Mouse (Mus musculus) limb, embryonic 15.5 days (tissue): ENCODE measurements around the gene Col25a1. TPM values are rescaled to one million over a fixed set of nuclear protein-coding genes. Genes with fewer than 3 reads are reported as not detected.

Experiments used
- ATAC-seq: fragments of 200-750 bp; cut with Nextera tagmentation; 2 replicates; pipeline ENCODE4 v1.8.0; 2017; ENCODE audit warnings: low read depth, moderate TSS enrichment; ENCODE audit not compliant: insufficient number of reproducible peaks, low FRiP score, low TSS enrichment
- H3K27ac ChIP-seq: fragments of 300-500 bp; sonication (generic); 2 replicates; pipeline ENCODE4 v1.5.1; 2015; ENCODE audit warnings: moderate library complexity, mild to moderate bottlenecking, inconsistent platforms
- H3K27me3 ChIP-seq: fragments of 300-500 bp; sonication (generic); 2 replicates; pipeline ENCODE4 v1.6.1; 2015; ENCODE audit warnings: inconsistent platforms
- H3K36me3 ChIP-seq: fragments of 300-500 bp; sonication (generic); 2 replicates; pipeline ENCODE4 v1.6.1; 2015; ENCODE audit warnings: inconsistent platforms
- H3K4me1 ChIP-seq: fragments of 300-500 bp; sonication (generic); 2 replicates; pipeline ENCODE4 v1.6.1; 2015; ENCODE audit warnings: inconsistent platforms
- H3K4me2 ChIP-seq: fragments of 300-500 bp; sonication (generic); 2 replicates; pipeline ENCODE4 v1.6.1; 2015; ENCODE audit warnings: mild to moderate bottlenecking, inconsistent platforms
- H3K4me3 ChIP-seq: fragments of 300-500 bp; sonication (generic); 2 replicates; pipeline ENCODE4 v1.5.1; 2015; ENCODE audit warnings: mild to moderate bottlenecking, inconsistent platforms
- H3K9ac ChIP-seq: fragments of 300-500 bp; sonication (generic); 2 replicates; pipeline ENCODE4 v1.6.1; 2015; ENCODE audit warnings: inconsistent platforms
- H3K9me3 ChIP-seq: fragments of 300-500 bp; sonication (generic); 2 replicates; pipeline ENCODE4 v1.6.1; 2016; ENCODE audit warnings: inconsistent platforms
- WGBS: fragments of 180-500 bp; shearing (Covaris S2); methylation state at CpG from one replicate; pipeline ENCODE4 v1.1.7; 2015; 5-methylcytosine and 5-hydroxymethylcytosine counted together
- polyA plus RNA-seq: library from polyadenylated mRNA; unstranded; fragments of >200 nt; fragmentation: Nextera tagmentation; extraction: Ambion mirVana; gene quantifications from 2 replicates; pipeline ENCODE4 v1.2.1, GENCODE M21; 2015

The Col25a1 gene
- polyA plus RNA-seq, 1 experiment from 2014 or later: 7.5 TPM

DNA sequence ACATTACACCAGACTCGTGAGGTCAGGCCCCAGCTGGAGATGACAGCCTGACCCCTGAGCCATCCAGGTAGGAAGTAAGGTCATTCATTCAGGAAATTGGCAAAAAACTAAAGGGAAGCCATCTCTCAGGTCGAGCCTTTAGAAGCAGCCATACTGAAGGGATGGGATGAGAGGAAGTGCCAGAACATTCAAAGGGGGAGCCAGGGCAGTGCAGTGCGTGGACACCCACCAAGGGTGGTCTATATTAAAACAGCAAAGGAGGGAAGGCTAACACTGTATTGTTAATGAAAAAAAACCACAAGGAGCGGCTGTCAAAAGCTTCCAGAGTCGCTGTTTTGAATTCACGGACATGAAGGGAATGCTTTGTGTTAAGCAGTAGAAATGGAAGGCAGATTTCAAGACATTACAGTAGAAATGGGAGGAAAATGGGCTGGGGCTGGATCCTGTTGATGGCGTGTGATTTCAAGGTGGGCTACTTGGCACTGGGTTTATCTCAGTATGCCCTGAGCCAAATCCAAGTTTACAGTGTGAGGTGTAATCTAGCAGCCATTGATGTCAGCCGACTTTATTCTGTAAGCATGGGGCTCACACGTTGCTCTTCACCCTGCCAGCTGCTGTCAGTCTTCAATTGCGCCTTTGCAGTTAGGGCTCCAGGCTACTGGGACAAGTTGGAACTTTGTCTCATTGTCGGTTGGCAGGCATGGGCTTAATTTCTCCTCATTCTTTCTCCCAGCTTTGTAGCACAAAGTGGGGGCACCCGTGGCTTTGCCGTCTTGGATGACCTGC lies 312.7 kb downstream of the Col25a1 start:
- no peak overlapping the region for H3K27ac ChIP-seq
- WGBS: 32% methylated on average over 13 of the region's 13 CpGs
- H3K4me2 ChIP-seq: no peak overlapping the region
- H3K4me3 ChIP-seq: no peak overlapping the region
- H3K9me3 ChIP-seq: no peaks in the 10 kb centered on the region
- H3K9ac ChIP-seq: no peak overlapping the region
- no peak for ATAC-seq
- H3K36me3 ChIP-seq: no peaks in the 10 kb centered on the region
- no peaks in the 10 kb centered on the region for H3K27me3 ChIP-seq
- peaks cover 17% of the 10 kb centered on the region for H3K4me1 ChIP-seq

DNA sequence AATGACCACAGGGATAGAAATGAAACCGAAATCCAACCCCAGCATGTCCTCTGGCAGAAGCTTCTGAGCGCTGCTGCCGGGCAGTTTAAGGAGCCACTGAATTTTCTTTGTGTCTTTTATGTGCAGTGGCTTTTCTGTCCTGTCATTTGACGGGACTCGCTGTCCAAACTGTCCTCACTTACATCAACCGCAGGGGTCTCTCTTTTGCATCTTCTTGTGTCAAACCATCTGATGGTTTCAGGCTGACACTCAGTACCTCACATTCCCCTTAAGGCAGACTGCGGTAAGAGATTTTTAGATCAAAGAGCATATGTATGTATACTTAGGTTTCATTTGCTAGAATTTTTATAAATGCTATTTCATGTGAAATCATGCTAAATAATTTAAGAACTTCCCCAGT lies 318.6 kb downstream of the Col25a1 start:
- H3K9ac ChIP-seq: no peak overlapping the region
- no peaks in the 10 kb centered on the region for H3K4me1 ChIP-seq
- H3K27me3 ChIP-seq: no peaks in the 10 kb centered on the region
- no peak for ATAC-seq
- 63% methylated on average over 7 of the region's 7 CpGs for WGBS
- no peak overlapping the region for H3K27ac ChIP-seq
- no peak overlapping the region for H3K4me3 ChIP-seq
- no peaks in the 10 kb centered on the region for H3K36me3 ChIP-seq
- H3K9me3 ChIP-seq: no peaks in the 10 kb centered on the region
- H3K4me2 ChIP-seq: no peak overlapping the region

DNA sequence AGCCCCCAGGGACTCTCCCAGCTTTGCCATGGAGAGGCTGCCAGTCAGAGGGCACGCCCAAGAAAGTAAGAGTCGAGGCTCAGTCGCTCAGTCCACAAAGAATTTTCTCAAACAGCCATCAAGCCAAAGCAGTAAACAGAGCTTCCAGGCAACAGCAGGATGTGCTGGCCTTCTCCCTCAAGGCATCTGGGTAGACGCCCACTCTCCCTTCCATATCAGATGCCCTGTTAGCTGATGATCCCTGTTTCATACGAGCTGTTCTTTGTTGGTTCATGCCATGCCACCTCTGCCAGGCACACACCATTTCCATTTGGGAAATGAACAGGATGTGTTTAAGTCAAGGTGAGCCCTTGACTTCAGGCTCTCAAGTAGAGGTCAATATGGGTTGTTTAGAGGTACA lies 334.1 kb downstream of the Col25a1 start:
- no peaks in the 10 kb centered on the region for H3K9me3 ChIP-seq
- H3K36me3 ChIP-seq: no peaks in the 10 kb centered on the region
- no peaks in the 10 kb centered on the region for H3K4me1 ChIP-seq
- 77% methylated on average over 5 of the region's 5 CpGs for WGBS
- H3K4me2 ChIP-seq: no peak overlapping the region
- no peak overlapping the region for H3K27ac ChIP-seq
- ATAC-seq: no peak
- no peak overlapping the region for H3K9ac ChIP-seq
- H3K27me3 ChIP-seq: no peaks in the 10 kb centered on the region
- H3K4me3 ChIP-seq: no peak overlapping the region

DNA sequence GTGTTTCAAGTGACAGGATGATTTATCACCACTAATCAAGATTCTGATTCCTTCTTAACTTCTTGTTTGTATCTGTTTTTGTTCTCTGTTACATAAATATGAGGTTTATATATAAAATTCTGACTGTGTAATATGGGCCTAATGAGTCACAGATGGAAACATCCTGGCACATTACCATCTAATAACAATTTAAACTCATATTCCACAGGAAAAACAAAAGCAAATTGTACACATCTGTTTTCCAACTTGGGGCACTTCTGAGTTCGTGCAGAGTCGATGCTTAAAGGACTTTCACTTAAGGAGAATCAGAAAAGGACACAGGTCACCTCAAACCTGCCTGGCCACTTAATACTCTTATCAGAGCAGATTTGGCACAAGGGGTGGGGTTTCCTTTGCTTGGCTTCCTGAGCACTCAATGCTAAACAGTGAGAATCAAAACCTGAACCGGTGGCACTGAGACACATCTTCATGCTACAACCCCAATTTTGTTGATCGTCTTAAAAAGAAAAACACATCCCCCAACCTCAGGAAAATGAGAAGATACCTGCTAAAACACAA lies 342.0 kb downstream of the Col25a1 start:
- Histone ChIP-seq H3K4me3 (no peak overlapping the region), H3K4me2 (no peak overlapping the region), H3K9ac (no peak overlapping the region), H3K36me3 (no peaks in the 10 kb centered on the region), H3K4me1 (0 out of 2 replicates have a peak, but pooled peaks cover 4% of the 10 kb centered on the region), H3K27me3 (no peaks in the 10 kb centered on the region; the same call in 1 of the 2 replicates), H3K9me3 (no peaks in the 10 kb centered on the region), H3K27ac (no peak overlapping the region)
- no peak for ATAC-seq
- 39% methylated on average over 4 of the region's 4 CpGs for WGBS

DNA sequence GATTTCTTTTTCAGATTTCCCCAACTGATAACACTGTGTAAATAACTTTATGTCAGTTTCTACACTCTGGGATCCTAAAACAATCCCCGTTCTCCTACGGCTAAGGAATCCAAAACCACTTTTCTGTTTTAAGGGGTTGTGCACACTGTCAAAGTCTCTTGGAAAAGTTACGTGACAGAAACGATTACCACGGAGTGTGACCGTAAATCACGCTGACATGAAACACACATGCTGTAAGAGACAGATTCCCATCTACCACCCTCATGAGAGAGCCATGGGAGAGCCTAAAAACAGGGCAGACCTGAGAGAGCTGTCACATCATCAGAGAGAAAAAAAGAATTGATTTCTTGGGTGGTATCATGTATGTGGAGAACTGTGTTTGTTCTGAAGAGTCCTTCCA lies 342.7 kb downstream of the Col25a1 start:
- no peak overlapping the region for H3K27ac ChIP-seq
- H3K4me1 ChIP-seq: 0 out of 2 replicates have a peak, but pooled peaks cover 4% of the 10 kb centered on the region
- no peaks in the 10 kb centered on the region; the same call in 1 of the 2 replicates for H3K27me3 ChIP-seq
- H3K9ac ChIP-seq: no peak overlapping the region
- H3K4me3 ChIP-seq: no peak overlapping the region
- no peaks in the 10 kb centered on the region for H3K9me3 ChIP-seq
- H3K36me3 ChIP-seq: no peaks in the 10 kb centered on the region
- 26% methylated on average over 7 of the region's 7 CpGs for WGBS
- ATAC-seq: no peak
- H3K4me2 ChIP-seq: no peak overlapping the region

DNA sequence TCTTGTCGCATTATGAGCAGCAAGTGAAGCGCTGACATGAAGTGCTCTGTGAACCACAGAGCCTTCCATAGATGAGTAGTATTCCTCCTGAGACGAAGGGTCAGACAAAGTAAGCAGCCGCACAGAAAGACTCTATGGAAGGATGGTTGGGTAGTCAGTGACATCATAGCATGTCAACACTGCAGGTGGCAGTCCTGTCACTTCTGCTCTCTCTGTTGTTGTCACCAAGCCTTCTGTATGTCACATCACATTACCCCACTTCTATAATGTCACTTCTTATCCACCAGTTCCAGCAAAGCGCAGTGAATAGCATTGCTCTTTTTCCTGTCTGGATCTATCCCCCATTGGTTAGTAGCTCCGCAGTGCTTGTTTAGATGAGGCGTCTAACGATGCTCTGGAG lies 351.2 kb downstream of the Col25a1 start:
- Histone ChIP-seq H3K4me3 (no peak overlapping the region), H3K4me2 (no peak overlapping the region), H3K9me3 (no peaks in the 10 kb centered on the region), H3K36me3 (no peaks in the 10 kb centered on the region), H3K9ac (no peak overlapping the region), H3K27me3 (no peaks in the 10 kb centered on the region), H3K4me1 (no peaks in the 10 kb centered on the region), H3K27ac (no peak overlapping the region)
- 90% methylated on average over 8 of the region's 8 CpGs for WGBS
- no peak for ATAC-seq

DNA sequence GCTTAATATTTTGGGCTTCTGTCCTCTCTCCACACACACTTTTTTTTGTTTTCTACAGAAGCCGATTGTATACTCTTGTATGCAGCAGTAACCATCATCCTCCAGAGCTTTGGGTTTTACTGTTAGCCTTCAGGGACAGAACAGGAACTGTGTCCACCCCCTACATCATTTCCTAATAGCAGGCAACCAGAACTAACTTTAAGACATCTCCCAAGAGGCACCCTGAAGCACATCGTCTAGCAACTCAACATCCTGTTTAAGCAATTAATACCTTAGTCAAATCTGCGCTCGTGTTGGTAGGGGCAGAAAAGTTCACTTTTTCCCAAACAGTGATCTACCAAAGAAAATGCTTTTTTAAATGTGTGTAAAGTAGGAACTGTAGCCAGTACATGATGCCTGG lies 357.5 kb downstream of the Col25a1 start:
- Histone ChIP-seq H3K27ac (no peak overlapping the region), H3K4me2 (no peak overlapping the region), H3K36me3 (no peaks in the 10 kb centered on the region), H3K9me3 (no peaks in the 10 kb centered on the region), H3K4me1 (no peaks in the 10 kb centered on the region), H3K27me3 (no peaks in the 10 kb centered on the region), H3K4me3 (no peak overlapping the region), H3K9ac (no peak overlapping the region)
- ATAC-seq: no peak
- whole genome bisulfite sequencing: 59% methylated on average over 4 of the region's 4 CpGs

DNA sequence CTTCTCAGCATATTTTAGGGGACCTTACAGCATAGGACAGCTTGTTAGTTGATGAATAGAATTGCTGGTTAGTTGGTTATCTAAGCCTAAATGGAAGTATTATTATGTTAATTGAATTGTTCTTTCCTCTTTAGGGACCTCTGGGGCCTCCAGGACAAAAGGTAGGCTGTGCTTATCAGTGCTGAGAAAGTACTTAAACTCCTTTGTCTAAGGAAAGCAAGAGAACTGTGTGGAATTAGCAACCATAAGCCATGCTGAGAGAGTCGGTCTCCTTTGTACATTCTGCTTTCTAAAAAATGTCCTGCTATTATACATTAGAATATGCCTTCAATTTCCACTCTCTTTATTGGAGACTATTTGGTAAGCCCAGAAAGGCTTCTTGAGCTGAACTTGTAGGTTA lies 362.9 kb downstream of the Col25a1 start:
- Histone ChIP-seq H3K27me3 (no peaks in the 10 kb centered on the region), H3K36me3 (no peaks in the 10 kb centered on the region), H3K9ac (no peak overlapping the region), H3K4me2 (no peak overlapping the region), H3K9me3 (no peaks in the 10 kb centered on the region), H3K4me1 (no peaks in the 10 kb centered on the region), H3K27ac (no peak overlapping the region), H3K4me3 (no peak overlapping the region)
- ATAC-seq: no peak
- WGBS: 66% methylated on average over 1 of the region's 1 CpGs

DNA sequence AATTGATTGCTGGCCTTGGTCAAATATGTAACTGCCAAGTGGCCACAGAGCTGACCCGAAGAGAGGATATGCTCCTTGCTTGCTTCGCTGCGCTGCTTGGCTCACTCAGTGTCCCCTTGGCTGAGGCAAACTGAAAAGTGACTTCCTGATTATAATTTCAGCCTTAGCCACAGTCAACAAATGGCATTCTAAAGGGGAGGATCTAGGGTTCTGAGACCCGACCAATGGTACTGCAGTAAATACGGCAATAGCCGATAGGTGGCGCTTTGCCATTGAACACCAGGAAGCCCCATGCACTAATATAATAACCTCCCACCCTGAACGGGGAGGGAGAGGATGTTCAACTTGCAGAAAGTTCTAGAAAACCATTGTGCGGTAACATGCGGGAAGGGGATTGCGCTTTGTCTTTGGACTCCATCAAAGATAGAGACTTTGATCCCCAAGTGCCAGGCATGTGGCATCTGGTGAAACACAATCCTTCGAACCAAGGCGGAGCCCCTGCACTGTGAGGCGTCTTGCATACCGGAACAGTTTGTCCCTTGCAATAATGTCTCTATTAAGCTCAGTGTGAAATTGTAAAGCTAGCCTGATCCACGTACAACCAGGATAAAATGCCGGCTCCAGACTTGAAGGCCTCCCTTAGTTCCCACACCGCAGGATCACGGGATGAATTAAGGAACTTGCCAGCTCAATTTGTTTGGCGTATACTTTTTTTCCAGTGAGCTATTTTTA lies 363.5 kb downstream of the Col25a1 start:
- ATAC-seq: no peak
- Histone ChIP-seq H3K27ac (no peak overlapping the region), H3K4me2 (no peak overlapping the region), H3K9me3 (no peaks in the 10 kb centered on the region), H3K4me1 (no peaks in the 10 kb centered on the region), H3K36me3 (no peaks in the 10 kb centered on the region), H3K9ac (no peak overlapping the region), H3K27me3 (no peaks in the 10 kb centered on the region), H3K4me3 (no peak overlapping the region)
- 66% methylated on average over 20 of the region's 20 CpGs for WGBS

DNA sequence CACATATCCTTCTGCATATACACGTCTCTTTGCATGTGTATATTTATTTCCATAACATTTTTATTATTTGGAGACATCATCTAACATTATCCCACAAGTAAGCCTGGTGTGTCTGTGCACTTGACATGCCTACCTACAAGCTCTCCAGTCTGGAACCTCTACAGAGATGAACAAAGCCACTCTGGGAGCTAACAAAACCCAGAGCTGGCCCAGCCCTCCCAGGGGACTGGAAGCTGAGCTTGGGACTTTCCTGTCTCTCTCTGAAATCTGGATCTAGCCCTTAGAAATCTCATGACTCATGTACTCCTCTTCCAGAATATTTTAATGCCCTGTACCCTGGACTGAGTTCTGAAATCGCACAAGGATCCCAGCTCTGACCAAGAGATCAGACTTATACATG lies 365.7 kb downstream of the Col25a1 start:
- WGBS: 92% methylated on average over 2 of the region's 2 CpGs
- Histone ChIP-seq H3K4me3 (no peak overlapping the region), H3K9ac (no peak overlapping the region), H3K4me2 (no peak overlapping the region), H3K9me3 (no peaks in the 10 kb centered on the region), H3K27me3 (no peaks in the 10 kb centered on the region), H3K4me1 (no peaks in the 10 kb centered on the region), H3K27ac (no peak overlapping the region), H3K36me3 (no peaks in the 10 kb centered on the region)
- no peak for ATAC-seq

DNA sequence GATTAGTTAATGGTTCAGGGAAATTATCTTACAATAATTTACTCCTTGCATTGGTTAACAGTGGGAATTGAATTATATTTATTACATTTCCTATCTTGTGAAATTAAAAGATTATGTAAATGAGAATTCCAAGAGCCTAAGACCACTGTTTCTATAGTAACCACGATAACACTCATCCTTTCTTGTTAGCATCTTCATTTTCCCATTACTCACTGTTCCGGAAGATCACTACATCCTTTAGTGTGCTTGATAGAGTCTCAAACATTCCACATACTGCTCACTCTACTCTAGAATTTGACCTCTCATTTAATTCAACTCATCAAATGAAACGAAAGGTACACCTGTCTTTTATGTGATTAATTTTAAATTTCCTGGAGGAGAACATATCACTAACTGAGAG lies 370.4 kb downstream of the Col25a1 start:
- Histone ChIP-seq H3K27me3 (no peaks in the 10 kb centered on the region), H3K4me3 (no peak overlapping the region), H3K4me1 (no peaks in the 10 kb centered on the region), H3K4me2 (no peak overlapping the region), H3K9ac (no peak overlapping the region), H3K36me3 (no peaks in the 10 kb centered on the region), H3K9me3 (no peaks in the 10 kb centered on the region), H3K27ac (no peak overlapping the region)
- ATAC-seq: no peak
- WGBS: 83% methylated on average over 3 of the region's 3 CpGs

DNA sequence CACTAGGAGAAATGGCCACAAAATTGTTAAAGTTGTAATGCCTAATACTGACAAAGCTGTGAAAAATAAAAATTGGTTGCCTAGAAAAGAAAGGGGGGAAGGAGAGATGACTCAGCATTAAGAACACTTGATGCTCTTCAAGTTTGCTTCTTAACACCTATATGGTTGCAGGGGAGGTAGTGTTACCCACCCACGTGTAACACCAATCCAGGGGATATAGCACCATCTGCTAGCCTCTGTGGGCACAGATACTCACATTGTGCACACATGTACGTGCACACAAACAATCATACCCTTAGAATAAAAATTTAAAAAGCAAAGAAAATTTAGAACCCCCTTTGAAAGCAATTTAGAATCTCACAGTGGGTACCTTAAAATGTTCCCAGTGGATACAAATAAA lies 377.0 kb downstream of the Col25a1 start:
- 92% methylated on average over 2 of the region's 2 CpGs for WGBS
- ATAC-seq: no peak
- H3K4me3 ChIP-seq: no peak overlapping the region
- no peaks in the 10 kb centered on the region for H3K36me3 ChIP-seq
- H3K27me3 ChIP-seq: no peaks in the 10 kb centered on the region
- H3K4me2 ChIP-seq: no peak overlapping the region
- H3K27ac ChIP-seq: no peak overlapping the region
- no peaks in the 10 kb centered on the region for H3K9me3 ChIP-seq
- no peak overlapping the region for H3K9ac ChIP-seq
- no peaks in the 10 kb centered on the region for H3K4me1 ChIP-seq
